Mouse (Mus musculus) midbrain, embryonic 16.5 days (tissue): ENCODE measurements around the gene Taar7e. TPM values are rescaled to one million over a fixed set of nuclear protein-coding genes. Genes with fewer than 3 reads are reported as not detected.

Source experiments
- polyA plus RNA-seq: library from polyadenylated mRNA; unstranded; fragments of >200 nt; fragmentation: Nextera tagmentation; extraction: Ambion mirVana; gene quantifications from 2 replicates; pipeline ENCODE4 v1.2.1, GENCODE M21; 2015

Taar7e gene
- polyA plus RNA-seq, 1 experiment from 2014 or later, result not detected

Other genes starting within 250 kb of the Taar7e start
- gene Slc18b1, start 240.6 kb upstream of the Taar7e start, polyA plus RNA-seq, result 17.5 and 19.0 TPM in 2 replicates
- gene Vnn3, start 186.2 kb upstream of the Taar7e start, polyA plus RNA-seq, result 0.22 TPM in 1 of 2 replicates, not detected in the other
- gene Vnn1, start 142.9 kb upstream of the Taar7e start, polyA plus RNA-seq, result 0.25 and 0.43 TPM in 2 replicates
- not detected in 2 replicates for gene Taar1, start 117.3 kb upstream of the Taar7e start, polyA plus RNA-seq
- not detected in 2 replicates for gene Taar2, start 99.0 kb upstream of the Taar7e start, polyA plus RNA-seq
- gene Taar3, start 88.1 kb upstream of the Taar7e start, polyA plus RNA-seq, result not detected in 2 replicates
- not detected in 2 replicates for gene Taar4, start 77.1 kb upstream of the Taar7e start, polyA plus RNA-seq
- not detected in 2 replicates for gene Taar5, start 66.9 kb upstream of the Taar7e start, polyA plus RNA-seq
- not detected in 2 replicates for gene Taar6, start 52.0 kb upstream of the Taar7e start, polyA plus RNA-seq
- not detected in 2 replicates for gene Taar7a, start 44.1 kb upstream of the Taar7e start, polyA plus RNA-seq
- not detected in 2 replicates for gene Taar7b, start 37.7 kb upstream of the Taar7e start, polyA plus RNA-seq
- gene Taar7d, start 10.4 kb upstream of the Taar7e start, polyA plus RNA-seq, result not detected in 2 replicates
- gene Taar7f, start 11.9 kb downstream of the Taar7e start, polyA plus RNA-seq, result not detected in 2 replicates
- not detected in 2 replicates for gene Taar8a, start 38.9 kb downstream of the Taar7e start, polyA plus RNA-seq
- gene Taar8b, start 54.7 kb downstream of the Taar7e start, polyA plus RNA-seq, result not detected in 2 replicates
- not detected in 2 replicates for gene Taar8c, start 64.3 kb downstream of the Taar7e start, polyA plus RNA-seq
- not detected in 2 replicates for gene Taar9, start 71.9 kb downstream of the Taar7e start, polyA plus RNA-seq
- 363 and 388 TPM in 2 replicates for gene Stx7, start 111.7 kb downstream of the Taar7e start, polyA plus RNA-seq
- 2.7 and 2.8 TPM in 2 replicates for gene Moxd1, start 185.9 kb downstream of the Taar7e start, polyA plus RNA-seq